Mouse (Mus musculus): ENCODE results near the gene Socs2.

DNA sequence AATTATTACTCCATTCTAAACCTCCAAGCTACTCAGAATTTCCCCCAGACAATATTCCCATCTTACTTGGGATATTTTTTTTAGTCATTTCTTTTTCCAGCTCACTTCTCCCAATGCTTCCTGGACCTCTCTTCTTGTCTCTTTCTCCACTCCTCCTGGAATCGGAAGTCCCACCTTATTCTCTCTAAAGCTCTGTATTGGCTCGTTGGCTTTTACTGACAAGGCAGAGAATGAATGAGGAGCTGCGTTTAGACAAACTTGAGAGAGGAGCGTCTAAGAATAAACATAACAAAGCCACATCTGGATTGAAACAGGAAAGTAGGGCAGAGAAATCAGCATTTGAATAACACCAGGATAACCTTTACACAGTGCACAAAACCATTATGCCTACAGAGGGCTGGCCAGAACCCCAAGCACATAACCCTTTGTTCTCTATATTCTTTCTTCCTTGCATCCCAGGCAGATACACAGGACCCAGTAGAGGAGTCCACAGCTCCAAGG, 44.1 kb upstream of the Socs2 start:
- no peak for TF ChIP-seq CTCF (IDR thresholded peaks at IDR 0.05; ENCODE audit: extremely low read depth, insufficient read depth, insufficient read length, insufficient replicate concordance)
- TF ChIP-seq POLR2A (IDR thresholded peaks at IDR 0.05; ENCODE audit: low read depth, low read length): no peak

Measured in spleen, adult 2 months (tissue).